Mouse (Mus musculus): ENCODE data around the gene Ccdc115. TPM values are rescaled to one million over a fixed set of nuclear protein-coding genes. Genes with fewer than 3 reads are reported as not detected.

Gene Ccdc115
- polyA plus RNA-seq, 1 experiment: 15.6 TPM

- Histone ChIP-seq H3K9me3 (replicated peaks; ENCODE audit: control insufficient read depth, insufficient read depth, low read length, poor library complexity, severe bottlenecking) (peaks cover 32% of the 10 kb centered on the region), H3K4me3 (ENCODE audit: low read depth, low read length) (no peak overlapping the region), H3K9ac (ENCODE audit: low read depth, poor library complexity, severe bottlenecking) (no peak overlapping the region), H3K27ac (ENCODE audit: insufficient read depth, low read length) (no peak overlapping the region), H3K4me1 (ENCODE audit: control insufficient read depth, insufficient read depth, low read length) (no peaks in the 10 kb centered on the region), H3K27me3 (ENCODE audit: control insufficient read depth, insufficient read depth, low read length, poor library complexity, severe bottlenecking) (no peaks in the 10 kb centered on the region), H3K36me3 (ENCODE audit: control insufficient read depth, insufficient read depth, low read length, poor library complexity, severe bottlenecking) (no peaks in the 10 kb centered on the region)
- TF ChIP-seq EP300 (IDR thresholded peaks at IDR 0.05; ENCODE audit: insufficient read depth, low read depth, low read length): no peak
- no peak for TF ChIP-seq POLR2A (IDR thresholded peaks at IDR 0.05; ENCODE audit: insufficient read depth, low read length)
- TF ChIP-seq CTCF (IDR thresholded peaks at IDR 0.05; ENCODE audit: low read depth, low read length): no peak
Measured at GRCm38 (mm10) chr1:34431431-34431830, 8.0 kb downstream of the Ccdc115 start.

- H3K9ac ChIP-seq (ENCODE audit: low read depth, poor library complexity, severe bottlenecking): no peak overlapping the region
Measured at GRCm38 (mm10) chr1:34430981-34431380, 8.5 kb downstream of the Ccdc115 start.

GRCm38 (mm10) chr1:34429281-34429680 lies 10.2 kb downstream of the Ccdc115 start:
- Histone ChIP-seq H3K4me1 (ENCODE audit: control insufficient read depth, insufficient read depth, low read length) (no peaks in the 10 kb centered on the region), H3K4me3 (ENCODE audit: low read depth, low read length) (no peak overlapping the region), H3K27ac (ENCODE audit: insufficient read depth, low read length) (no peak overlapping the region), H3K9ac (ENCODE audit: low read depth, poor library complexity, severe bottlenecking) (no peak overlapping the region), H3K36me3 (ENCODE audit: control insufficient read depth, insufficient read depth, low read length, poor library complexity, severe bottlenecking) (no peaks in the 10 kb centered on the region), H3K27me3 (ENCODE audit: control insufficient read depth, insufficient read depth, low read length, poor library complexity, severe bottlenecking) (no peaks in the 10 kb centered on the region), H3K9me3 (replicated peaks; ENCODE audit: control insufficient read depth, insufficient read depth, low read length, poor library complexity, severe bottlenecking) (peaks cover 42% of the 10 kb centered on the region)
- TF ChIP-seq POLR2A (IDR thresholded peaks at IDR 0.05; ENCODE audit: insufficient read depth, low read length) (no peak), EP300 (IDR thresholded peaks at IDR 0.05; ENCODE audit: insufficient read depth, low read depth, low read length) (no peak), CTCF (IDR thresholded peaks at IDR 0.05; ENCODE audit: low read depth, low read length) (no peak)

More at GRCm38 (mm10) chr1:34430981-34431380, 8.5 kb downstream of the Ccdc115 start:
- peaks cover 35% of the 10 kb centered on the region for H3K9me3 ChIP-seq (replicated peaks; ENCODE audit: control insufficient read depth, insufficient read depth, low read length, poor library complexity, severe bottlenecking)
- TF ChIP-seq POLR2A (IDR thresholded peaks at IDR 0.05; ENCODE audit: insufficient read depth, low read length) (no peak), EP300 (IDR thresholded peaks at IDR 0.05; ENCODE audit: insufficient read depth, low read depth, low read length) (no peak), CTCF (IDR thresholded peaks at IDR 0.05; ENCODE audit: low read depth, low read length) (no peak)
- no peak overlapping the region for H3K4me3 ChIP-seq (ENCODE audit: low read depth, low read length)
- H3K36me3 ChIP-seq (ENCODE audit: control insufficient read depth, insufficient read depth, low read length, poor library complexity, severe bottlenecking): no peaks in the 10 kb centered on the region
- no peak overlapping the region for H3K27ac ChIP-seq (ENCODE audit: insufficient read depth, low read length)
- H3K27me3 ChIP-seq (ENCODE audit: control insufficient read depth, insufficient read depth, low read length, poor library complexity, severe bottlenecking): no peaks in the 10 kb centered on the region
- H3K4me1 ChIP-seq (ENCODE audit: control insufficient read depth, insufficient read depth, low read length): no peaks in the 10 kb centered on the region

- Histone ChIP-seq H3K9me3 (replicated peaks; ENCODE audit: control insufficient read depth, insufficient read depth, low read length, poor library complexity, severe bottlenecking) (peaks cover 42% of the 10 kb centered on the region), H3K4me3 (ENCODE audit: low read depth, low read length) (no peak overlapping the region), H3K9ac (ENCODE audit: low read depth, poor library complexity, severe bottlenecking) (no peak overlapping the region), H3K27ac (ENCODE audit: insufficient read depth, low read length) (no peak overlapping the region), H3K4me1 (ENCODE audit: control insufficient read depth, insufficient read depth, low read length) (no peaks in the 10 kb centered on the region), H3K27me3 (ENCODE audit: control insufficient read depth, insufficient read depth, low read length, poor library complexity, severe bottlenecking) (no peaks in the 10 kb centered on the region), H3K36me3 (ENCODE audit: control insufficient read depth, insufficient read depth, low read length, poor library complexity, severe bottlenecking) (no peaks in the 10 kb centered on the region)
- TF ChIP-seq EP300 (IDR thresholded peaks at IDR 0.05; ENCODE audit: insufficient read depth, low read depth, low read length): no peak
- TF ChIP-seq POLR2A (IDR thresholded peaks at IDR 0.05; ENCODE audit: insufficient read depth, low read length): no peak
Measured at GRCm38 (mm10) chr1:34428466-34428865, 11.0 kb downstream of the Ccdc115 start.

- Histone ChIP-seq H3K4me3 (ENCODE audit: low read depth, low read length) (no peak overlapping the region), H3K9ac (ENCODE audit: low read depth, poor library complexity, severe bottlenecking) (no peak overlapping the region), H3K9me3 (replicated peaks; ENCODE audit: control insufficient read depth, insufficient read depth, low read length, poor library complexity, severe bottlenecking) (no peaks in the 10 kb centered on the region), H3K4me1 (ENCODE audit: control insufficient read depth, insufficient read depth, low read length) (no peaks in the 10 kb centered on the region), H3K27ac (ENCODE audit: insufficient read depth, low read length) (no peak overlapping the region), H3K27me3 (ENCODE audit: control insufficient read depth, insufficient read depth, low read length, poor library complexity, severe bottlenecking) (no peaks in the 10 kb centered on the region), H3K36me3 (ENCODE audit: control insufficient read depth, insufficient read depth, low read length, poor library complexity, severe bottlenecking) (no peaks in the 10 kb centered on the region)
- TF ChIP-seq POLR2A (IDR thresholded peaks at IDR 0.05; ENCODE audit: insufficient read depth, low read length): no peak
- TF ChIP-seq EP300 (IDR thresholded peaks at IDR 0.05; ENCODE audit: insufficient read depth, low read depth, low read length): no peak
- TF ChIP-seq CTCF (IDR thresholded peaks at IDR 0.05; ENCODE audit: low read depth, low read length): no peak
Measured at GRCm38 (mm10) chr1:34399182-34399953, 40.1 kb downstream of the Ccdc115 start.

- Histone ChIP-seq H3K27me3 (ENCODE audit: control insufficient read depth, insufficient read depth, low read length, poor library complexity, severe bottlenecking) (no peaks in the 10 kb centered on the region), H3K4me1 (ENCODE audit: control insufficient read depth, insufficient read depth, low read length) (no peaks in the 10 kb centered on the region), H3K36me3 (ENCODE audit: control insufficient read depth, insufficient read depth, low read length, poor library complexity, severe bottlenecking) (no peaks in the 10 kb centered on the region), H3K4me3 (ENCODE audit: low read depth, low read length) (no peak overlapping the region), H3K9ac (ENCODE audit: low read depth, poor library complexity, severe bottlenecking) (no peak overlapping the region), H3K27ac (ENCODE audit: insufficient read depth, low read length) (no peak overlapping the region), H3K9me3 (replicated peaks; ENCODE audit: control insufficient read depth, insufficient read depth, low read length, poor library complexity, severe bottlenecking) (no peaks in the 10 kb centered on the region)
- no peak for TF ChIP-seq EP300 (IDR thresholded peaks at IDR 0.05; ENCODE audit: insufficient read depth, low read depth, low read length)
- no peak for TF ChIP-seq POLR2A (IDR thresholded peaks at IDR 0.05; ENCODE audit: insufficient read depth, low read length)
- no peak for TF ChIP-seq CTCF (IDR thresholded peaks at IDR 0.05; ENCODE audit: low read depth, low read length)
Measured at GRCm38 (mm10) chr1:34396321-34396720, 43.2 kb downstream of the Ccdc115 start.

Measured in ES-Bruce4 (cell line).